Mouse (Mus musculus): ENCODE measurements around the gene Mau2. TPM values are rescaled to one million over a fixed set of nuclear protein-coding genes. Genes with fewer than 3 reads are reported as not detected.
"Not testable (repeated sequence)": the region's sequence is repeated elsewhere in the genome, so short reads cannot be mapped to it uniquely, and the experiment has no call there.

The Mau2 gene
- polyA plus RNA-seq, 1 experiment from 2014 or later = 46.7 TPM

DNA sequence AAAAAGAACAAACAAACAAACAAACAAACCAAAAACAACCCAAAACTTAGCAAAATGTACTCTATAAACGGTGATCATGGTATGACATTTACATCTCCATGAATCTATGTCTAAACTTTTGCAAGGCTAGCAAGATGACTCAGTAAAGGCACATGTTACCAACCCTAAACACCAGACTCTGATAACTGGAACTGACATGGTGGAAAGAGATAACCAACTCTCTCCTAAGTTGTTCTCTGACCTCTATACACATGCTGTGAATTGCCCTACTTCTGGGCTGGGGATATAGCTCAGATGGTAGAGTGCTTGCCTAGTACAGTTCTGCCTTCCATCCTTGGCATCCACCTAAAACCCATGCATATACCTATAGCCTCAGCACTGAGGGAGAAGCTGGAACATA, 4.5 kb downstream of the Mau2 start:
- Histone ChIP-seq H3K27me3 (ENCODE audit: control insufficient read depth, insufficient read depth, low read length) (no peaks in the 10 kb centered on the region), H3K9me3 (replicated peaks; ENCODE audit: control insufficient read depth, low read length) (no peaks in the 10 kb centered on the region), H3K4me2 (ENCODE audit: low read depth, low read length) (no peak overlapping the region), H3K9ac (ENCODE audit: low read length) (no peak overlapping the region), H3K4me3 (replicated peaks; ENCODE audit: low read length) (no peak overlapping the region), H3K27ac (ENCODE audit: low read length) (no peak overlapping the region), H3K4me1 (ENCODE audit: control insufficient read depth, insufficient read depth, low read length) (peaks cover 20% of the 10 kb centered on the region), H3K36me3 (ENCODE audit: control insufficient read depth, insufficient read depth, low read length) (no peaks in the 10 kb centered on the region)
- no peak for ATAC-seq (ENCODE audit: insufficient read depth, low FRiP score)
- WGBS = 83% methylated on average over 1 of the region's 1 CpGs

DNA sequence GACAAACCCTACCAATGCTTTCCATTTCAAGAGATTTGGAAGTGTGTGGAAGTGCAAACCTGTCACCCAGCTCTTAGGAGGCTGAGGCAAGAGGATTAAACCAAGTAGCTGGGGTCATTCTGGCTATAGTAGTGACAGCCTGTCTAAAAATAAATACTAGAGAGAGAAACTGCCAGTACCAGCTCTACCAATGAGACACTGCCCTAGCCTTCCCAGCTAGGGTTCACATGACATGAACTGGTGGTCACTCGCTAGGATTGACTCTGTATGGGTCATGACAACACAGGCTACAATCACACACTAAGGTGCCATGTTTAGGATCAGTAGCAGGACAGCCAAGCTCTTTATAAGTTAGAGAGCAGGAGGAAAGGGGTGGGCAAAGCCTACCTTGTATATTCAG, 12.3 kb downstream of the Mau2 start:
- H3K4me1 ChIP-seq (ENCODE audit: control insufficient read depth, insufficient read depth, low read length) = no peaks in the 10 kb centered on the region
- no peak overlapping the region for H3K9ac ChIP-seq (ENCODE audit: low read length)
- H3K27ac ChIP-seq (ENCODE audit: low read length) = no peak overlapping the region
- 94% methylated on average over 1 of the region's 1 CpGs for WGBS
- H3K4me3 ChIP-seq (replicated peaks; ENCODE audit: low read length) = no peak overlapping the region
- no peaks in the 10 kb centered on the region for H3K9me3 ChIP-seq (replicated peaks; ENCODE audit: control insufficient read depth, low read length)
- H3K4me2 ChIP-seq (ENCODE audit: low read depth, low read length) = no peak overlapping the region
- H3K27me3 ChIP-seq (ENCODE audit: control insufficient read depth, insufficient read depth, low read length) = no peaks in the 10 kb centered on the region
- ATAC-seq (ENCODE audit: insufficient read depth, low FRiP score) = no peak
- peaks cover 28% of the 10 kb centered on the region for H3K36me3 ChIP-seq (ENCODE audit: control insufficient read depth, insufficient read depth, low read length)

DNA sequence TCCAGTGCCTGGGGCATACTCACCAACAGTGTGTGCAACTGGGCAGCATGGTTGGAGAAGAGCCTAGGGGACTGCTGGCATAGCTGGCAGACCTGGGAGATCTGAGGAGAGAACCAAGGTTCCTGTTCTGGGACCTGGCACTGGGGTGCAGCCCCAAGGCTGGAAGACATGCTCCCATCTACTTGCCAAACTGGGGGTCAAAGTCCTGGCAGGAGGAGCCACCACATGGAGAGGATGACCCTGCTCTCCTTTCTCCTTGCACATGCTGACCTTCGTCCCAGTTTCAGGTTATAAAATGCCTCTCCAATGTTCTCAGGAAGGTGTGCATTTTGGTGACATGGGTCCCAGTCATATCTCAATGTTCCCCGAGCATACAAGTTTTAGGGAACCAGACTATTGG, 16.4 kb downstream of the Mau2 start:
- Histone ChIP-seq H3K4me1 (ENCODE audit: control insufficient read depth, insufficient read depth, low read length) (no peaks in the 10 kb centered on the region), H3K27ac (ENCODE audit: low read length) (no peak overlapping the region), H3K9me3 (replicated peaks; ENCODE audit: control insufficient read depth, low read length) (no peaks in the 10 kb centered on the region), H3K36me3 (ENCODE audit: control insufficient read depth, insufficient read depth, low read length) (peaks cover 42% of the 10 kb centered on the region), H3K4me3 (replicated peaks; ENCODE audit: low read length) (no peak overlapping the region), H3K27me3 (ENCODE audit: control insufficient read depth, insufficient read depth, low read length) (no peaks in the 10 kb centered on the region), H3K4me2 (ENCODE audit: low read depth, low read length) (no peak overlapping the region), H3K9ac (ENCODE audit: low read length) (no peak overlapping the region)
- no peak for ATAC-seq (ENCODE audit: insufficient read depth, low FRiP score)
- WGBS = 98% methylated on average over 2 of the region's 2 CpGs

GRCm38 (mm10) chr8:70023596-70023995, 18.9 kb downstream of the Mau2 start:
- Histone ChIP-seq H3K9ac (ENCODE audit: low read length) (no peak overlapping the region), H3K4me2 (ENCODE audit: low read depth, low read length) (no peak overlapping the region), H3K27ac (ENCODE audit: low read length) (no peak overlapping the region), H3K4me1 (ENCODE audit: control insufficient read depth, insufficient read depth, low read length) (no peaks in the 10 kb centered on the region), H3K9me3 (replicated peaks; ENCODE audit: control insufficient read depth, low read length) (no peaks in the 10 kb centered on the region), H3K4me3 (replicated peaks; ENCODE audit: low read length) (no peak overlapping the region), H3K36me3 (ENCODE audit: control insufficient read depth, insufficient read depth, low read length) (peaks cover 52% of the 10 kb centered on the region), H3K27me3 (ENCODE audit: control insufficient read depth, insufficient read depth, low read length) (no peaks in the 10 kb centered on the region)
- 79% methylated on average over 8 of the region's 8 CpGs for WGBS
- no peak for ATAC-seq (ENCODE audit: insufficient read depth, low FRiP score)

GRCm38 (mm10) chr8:70015017-70015416, 27.5 kb downstream of the Mau2 start:
- no peak overlapping the region for H3K27ac ChIP-seq (ENCODE audit: low read length)
- no peak for ATAC-seq (ENCODE audit: insufficient read depth, low FRiP score)
- no peaks in the 10 kb centered on the region for H3K9me3 ChIP-seq (replicated peaks; ENCODE audit: control insufficient read depth, low read length)
- no peak overlapping the region for H3K4me2 ChIP-seq (ENCODE audit: low read depth, low read length)
- H3K4me1 ChIP-seq (ENCODE audit: control insufficient read depth, insufficient read depth, low read length) = no peaks in the 10 kb centered on the region
- H3K36me3 ChIP-seq (ENCODE audit: control insufficient read depth, insufficient read depth, low read length) = peaks cover 14% of the 10 kb centered on the region; the same call in 1 of the 2 replicates
- H3K27me3 ChIP-seq (ENCODE audit: control insufficient read depth, insufficient read depth, low read length) = no peaks in the 10 kb centered on the region
- H3K4me3 ChIP-seq (replicated peaks; ENCODE audit: low read length) = no peak overlapping the region
- 80% methylated on average over 1 of the region's 1 CpGs for WGBS
- H3K9ac ChIP-seq (ENCODE audit: low read length) = no peak overlapping the region

DNA sequence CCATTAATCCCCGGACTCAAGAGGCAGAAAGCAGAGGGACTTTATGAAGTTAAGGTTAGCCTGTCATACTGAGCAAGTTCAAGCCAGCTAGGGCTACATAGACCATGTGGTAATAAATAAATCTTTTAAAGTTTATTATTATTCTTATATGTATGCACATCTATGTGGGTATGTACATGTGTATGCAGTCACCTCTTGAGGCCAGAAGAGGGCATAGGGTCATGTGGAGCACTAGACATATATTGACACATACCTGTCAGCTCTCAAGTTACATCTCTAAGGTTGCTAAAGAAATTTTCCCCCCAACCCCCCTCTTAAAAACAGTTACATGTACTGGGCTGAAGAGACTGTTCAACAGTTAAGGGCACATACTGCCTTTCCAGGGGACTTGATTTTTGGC, 29.8 kb downstream of the Mau2 start:
- Histone ChIP-seq H3K27ac (ENCODE audit: low read length) (no peak overlapping the region), H3K4me1 (ENCODE audit: control insufficient read depth, insufficient read depth, low read length) (no peaks in the 10 kb centered on the region), H3K27me3 (ENCODE audit: control insufficient read depth, insufficient read depth, low read length) (no peaks in the 10 kb centered on the region), H3K9me3 (replicated peaks; ENCODE audit: control insufficient read depth, low read length) (no peaks in the 10 kb centered on the region), H3K9ac (ENCODE audit: low read length) (no peak overlapping the region), H3K4me3 (replicated peaks; ENCODE audit: low read length) (no peak overlapping the region), H3K36me3 (ENCODE audit: control insufficient read depth, insufficient read depth, low read length) (0 out of 2 replicates have a peak, but pooled peaks cover 4% of the 10 kb centered on the region), H3K4me2 (ENCODE audit: low read depth, low read length) (no peak overlapping the region)
- 79% methylated on average over 1 of the region's 1 CpGs for WGBS
- ATAC-seq (ENCODE audit: insufficient read depth, low FRiP score) = no peak

DNA sequence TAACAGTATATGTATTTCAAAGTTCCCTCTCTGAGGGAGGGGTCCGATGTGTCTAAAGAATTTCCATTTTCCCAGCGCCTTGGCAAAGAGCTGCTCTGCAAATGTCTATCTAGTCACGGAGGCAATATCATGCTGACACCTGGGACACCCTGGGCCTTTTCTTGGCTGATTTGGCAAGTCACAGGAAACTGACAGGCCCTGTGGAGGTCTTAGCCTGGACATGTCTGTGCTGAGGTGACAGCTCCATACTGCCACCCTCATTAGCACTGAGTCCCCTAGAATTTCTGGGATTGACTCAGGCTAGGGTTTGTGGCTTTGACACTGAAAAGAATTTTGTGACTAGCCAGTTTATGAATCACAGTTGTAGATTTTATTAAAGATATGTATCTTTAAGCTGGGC, 30.2 kb downstream of the Mau2 start:
- no peak for ATAC-seq (ENCODE audit: insufficient read depth, low FRiP score)
- H3K9me3 ChIP-seq (replicated peaks; ENCODE audit: control insufficient read depth, low read length) = no peaks in the 10 kb centered on the region
- no peak overlapping the region for H3K27ac ChIP-seq (ENCODE audit: low read length)
- H3K36me3 ChIP-seq (ENCODE audit: control insufficient read depth, insufficient read depth, low read length) = 0 out of 2 replicates have a peak, but pooled peaks cover 1% of the 10 kb centered on the region
- no peak overlapping the region for H3K9ac ChIP-seq (ENCODE audit: low read length)
- H3K27me3 ChIP-seq (ENCODE audit: control insufficient read depth, insufficient read depth, low read length) = no peaks in the 10 kb centered on the region
- no peak overlapping the region for H3K4me2 ChIP-seq (ENCODE audit: low read depth, low read length)
- WGBS = 71% methylated on average over 3 of the region's 3 CpGs
- H3K4me3 ChIP-seq (replicated peaks; ENCODE audit: low read length) = no peak overlapping the region
- no peaks in the 10 kb centered on the region for H3K4me1 ChIP-seq (ENCODE audit: control insufficient read depth, insufficient read depth, low read length)

- WGBS = 91% methylated on average over 14 of the region's 14 CpGs
- not testable (repeated sequence) for H3K36me3 ChIP-seq (ENCODE audit: control insufficient read depth, insufficient read depth, low read length); H3K27me3 ChIP-seq (ENCODE audit: control insufficient read depth, insufficient read depth, low read length); H3K27ac ChIP-seq (ENCODE audit: low read length); H3K4me3 ChIP-seq (replicated peaks; ENCODE audit: low read length); H3K4me1 ChIP-seq (ENCODE audit: control insufficient read depth, insufficient read depth, low read length); ATAC-seq (ENCODE audit: insufficient read depth, low FRiP score); H3K9me3 ChIP-seq (replicated peaks; ENCODE audit: control insufficient read depth, low read length); H3K9ac ChIP-seq (ENCODE audit: low read length); H3K4me2 ChIP-seq (ENCODE audit: low read depth, low read length)
Measured at GRCm38 (mm10) chr8:70010796-70011195, 31.7 kb downstream of the Mau2 start.

DNA sequence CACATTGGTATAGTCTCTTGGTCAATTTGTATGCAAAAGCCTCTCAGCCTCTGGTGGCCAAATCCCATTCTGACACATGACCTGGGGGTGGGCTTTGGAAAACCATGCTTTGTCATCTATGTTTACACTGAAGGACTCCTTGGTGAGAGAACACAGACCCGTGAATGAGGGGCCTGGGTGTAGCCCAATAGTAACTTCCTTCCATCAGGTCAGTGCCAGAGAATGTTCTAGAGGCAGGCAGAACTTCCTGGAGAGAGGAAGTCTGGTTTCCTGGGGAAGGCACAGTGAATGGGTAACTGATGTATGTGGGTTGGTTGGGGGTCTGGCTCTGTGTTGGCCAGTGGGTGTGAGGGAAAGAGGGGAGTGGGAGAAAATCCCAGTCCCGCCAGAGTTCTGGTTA, 37.4 kb downstream of the Mau2 start:
- no peak for ATAC-seq (ENCODE audit: insufficient read depth, low FRiP score)
- Histone ChIP-seq H3K9ac (ENCODE audit: low read length) (no peak overlapping the region), H3K27me3 (ENCODE audit: control insufficient read depth, insufficient read depth, low read length) (no peaks in the 10 kb centered on the region), H3K4me3 (replicated peaks; ENCODE audit: low read length) (no peak overlapping the region), H3K4me1 (ENCODE audit: control insufficient read depth, insufficient read depth, low read length) (0 out of 2 replicates have a peak, but pooled peaks cover 4% of the 10 kb centered on the region), H3K27ac (ENCODE audit: low read length) (no peak overlapping the region), H3K36me3 (ENCODE audit: control insufficient read depth, insufficient read depth, low read length) (no peaks in the 10 kb centered on the region), H3K9me3 (replicated peaks; ENCODE audit: control insufficient read depth, low read length) (no peaks in the 10 kb centered on the region), H3K4me2 (ENCODE audit: low read depth, low read length) (no peak overlapping the region)
- WGBS = 44% methylated on average over 2 of the region's 2 CpGs

- ATAC-seq (ENCODE audit: insufficient read depth, low FRiP score) = no peak
- no peaks in the 10 kb centered on the region for H3K9me3 ChIP-seq (replicated peaks; ENCODE audit: control insufficient read depth, low read length)
- no peak overlapping the region for H3K27ac ChIP-seq (ENCODE audit: low read length)
- no peak overlapping the region for H3K9ac ChIP-seq (ENCODE audit: low read length)
- H3K4me1 ChIP-seq (ENCODE audit: control insufficient read depth, insufficient read depth, low read length) = 0 out of 2 replicates have a peak, but pooled peaks cover 4% of the 10 kb centered on the region
- no peak overlapping the region for H3K4me2 ChIP-seq (ENCODE audit: low read depth, low read length)
- no peak overlapping the region for H3K4me3 ChIP-seq (replicated peaks; ENCODE audit: low read length)
- H3K36me3 ChIP-seq (ENCODE audit: control insufficient read depth, insufficient read depth, low read length) = no peaks in the 10 kb centered on the region
- no peaks in the 10 kb centered on the region for H3K27me3 ChIP-seq (ENCODE audit: control insufficient read depth, insufficient read depth, low read length)
Measured at GRCm38 (mm10) chr8:70004345-70004744, 38.2 kb downstream of the Mau2 start.
